8 mouse cellular contexts compared by ENCODE assay signal in genomic region chr10:81497401-81498270, GRCm38 (mm10). TPM values are rescaled to one million over a fixed set of nuclear protein-coding genes. Genes with fewer than 3 reads are reported as not detected.
A peak's percentile ranks its signal among the peaks of the same experiment; 100 is the strongest.
DNase-seq lines count a peak whose midpoint lies in the region; ATAC-seq lines count a peak whose summit lies in the region.

No protein-coding gene starts in this region.

- H3K4me3 ChIP-seq in liver, embryonic 11.5 days (ENCODE audit: low read depth, low read length) = peak overlapping the region; percentile 92

- peak overlapping the region; percentile 62 for H3K27ac ChIP-seq in liver, embryonic 11.5 days (ENCODE audit: low read depth, low read length)

- DNase-seq in cerebellum, adult 9-10 months = peak; percentile 71
- peak; percentile 53 to 68 for DNase-seq in spleen, postnatal 10 days (ENCODE audit: low spot score in 2 of 2)
- no peak for DNase-seq in spleen, adult 18-20 months
- DNase-seq in liver, embryonic 11.5 days (ENCODE audit: low spot score) = no peak
- peak; percentile 28 to 46 for DNase-seq in natural killer cell, adult 2 months (ENCODE audit: low spot score in 2 of 2)
- DNase-seq in adrenal gland, adult (ENCODE audit: inconsistent age in 2 of 2, low spot score in 1 of 2) = no peak

- no peaks in the 10 kb centered on the region for H3K9me3 ChIP-seq in liver, embryonic 11.5 days (ENCODE audit: control insufficient read depth, low read length)

- H3K4me2 ChIP-seq in liver, embryonic 11.5 days = peak overlapping the region; percentile 78

- no peak for ATAC-seq in cerebellum, adult (ENCODE audit: insufficient number of reproducible peaks, low FRiP score, low TSS enrichment)
- ATAC-seq in liver, embryonic 11.5 days (replicated peaks; ENCODE audit: low FRiP score) = peak; percentile 18; the same call in 1 of the 2 replicates
- ATAC-seq in inflammation-experienced regulatory T-cells, adult 6 months = no peak

- peaks cover 8% of the 10 kb centered on the region for H3K36me3 ChIP-seq in liver, embryonic 11.5 days (ENCODE audit: control insufficient read depth, insufficient read depth, low read length)

- peaks cover 47% of the 10 kb centered on the region for H3K4me1 ChIP-seq in liver, embryonic 11.5 days (replicated peaks; ENCODE audit: control insufficient read depth, insufficient read depth, low read length)

- H3K9ac ChIP-seq in liver, embryonic 11.5 days (ENCODE audit: low read depth, low read length) = peak overlapping the region; percentile 64

- no peaks in the 10 kb centered on the region for H3K27me3 ChIP-seq in liver, embryonic 11.5 days (replicated peaks; ENCODE audit: control insufficient read depth, insufficient read depth, low read length)

- 56% methylated on average over 17 of the region's 17 CpGs for WGBS in liver, embryonic 11.5 days

RNA-seq across cellular contexts. Expression of gene Ncln, which starts 1.4 kb away (rescaled TPM):
- 92.2 and 97.9 TPM in 2 replicates for polyA plus RNA-seq in liver, embryonic 11.5 days (2014; fragmentation: Nextera tagmentation; extraction: Ambion mirVana)
- polyA plus RNA-seq in inflammation-experienced regulatory T-cells, adult 6 months (2017; shearing (Covaris generic)) = 10 to 100 TPM; 34.3 to 41.1 (median 36.9) TPM

RNA-seq across cellular contexts. Expression of gene S1pr4, which starts 2.3 kb away (rescaled TPM):
- 4.5 and 4.6 TPM in 2 replicates for polyA plus RNA-seq in liver, embryonic 11.5 days (2014; fragmentation: Nextera tagmentation; extraction: Ambion mirVana)
- polyA plus RNA-seq in inflammation-experienced regulatory T-cells, adult 6 months (2017; shearing (Covaris generic)) = 10 to 100 TPM; 49.1 to 93.2 (median 50.3) TPM

RNA-seq across cellular contexts. Expression of gene Celf5, which starts 15.1 kb away (rescaled TPM):
- 0.12 TPM in 1 of 2 replicates, not detected in the other for polyA plus RNA-seq in liver, embryonic 11.5 days (2014; fragmentation: Nextera tagmentation; extraction: Ambion mirVana)
- 1 to 10 TPM; 1.1 to 1.4 (median 1.2) TPM for polyA plus RNA-seq in inflammation-experienced regulatory T-cells, adult 6 months (2017; shearing (Covaris generic))

RNA-seq across cellular contexts. Expression of gene Gna15, which starts 26.4 kb away (rescaled TPM):
- polyA plus RNA-seq in liver, embryonic 11.5 days (2014; fragmentation: Nextera tagmentation; extraction: Ambion mirVana) = 10.1 and 11.3 TPM in 2 replicates
- 100 to 1,000 TPM in 1 of 3 experiments, 10 to 100 TPM in 2; 23.1 to 102 (median 24.3) TPM for polyA plus RNA-seq in inflammation-experienced regulatory T-cells, adult 6 months (2017; shearing (Covaris generic))

RNA-seq across cellular contexts. Expression of gene Nfic, which starts 42.2 kb away (rescaled TPM):
- 15.4 and 21.4 TPM in 2 replicates for polyA plus RNA-seq in liver, embryonic 11.5 days (2014; fragmentation: Nextera tagmentation; extraction: Ambion mirVana)
- polyA plus RNA-seq in inflammation-experienced regulatory T-cells, adult 6 months (2017; shearing (Covaris generic)) = 10 to 100 TPM; 13.8 to 17.2 (median 15.0) TPM

Comparison
In these comparisons a context has a peak if more than half of its experiments do, and no peak if none do; other contexts are left out.
1. DNase-seq: peak in cerebellum, adult 9-10 months (single experiment), spleen, postnatal 10 days (2 of 2) and natural killer cell, adult 2 months (2 of 2); none in spleen, adult 18-20 months (0 of 2), liver, embryonic 11.5 days (single experiment) and adrenal gland, adult (0 of 2).